Mouse (Mus musculus) left cerebral cortex, adult 2 months (tissue): ENCODE data around the gene Dhrs7c. TPM values are rescaled to one million over a fixed set of nuclear protein-coding genes. Genes with fewer than 3 reads are reported as not detected.

Experiments used
- DNase-seq, 2 experiments: peaks; one replicate each; pipeline ENCODE4 v3.0.0; 2021 to 2022; ENCODE audit warnings: low spot score in 2 of 2, mixed read lengths in 1 of 2; ENCODE audit errors: extremely low spot score in 1 of 2
- H3K27ac ChIP-seq: fragments of 200-600 bp; 2 replicates; pipeline ENCODE4 v1.8.1; 2022
- H3K4me3 ChIP-seq: fragments of 200-600 bp; 2 replicates; pipeline ENCODE4 v1.8.1; 2022
- CTCF ChIP-seq: fragments of 200-600 bp; IDR thresholded peaks from 2 replicates; pipeline ENCODE4 v1.8.1; 2022; ENCODE audit warnings: antibody characterized with exemption, mild to moderate bottlenecking, moderate library complexity
- intact Hi-C: fragments of 180-260 bp; cut with DNase I; formaldehyde crosslinking; loops from one replicate; pipeline ENCODE4 v1.15.1; 2025
- total RNA-seq, 2 experiments: library from RNA; stranded (reverse); gene quantifications; 2 replicates each; pipeline ENCODE4 v1.2.3; 2021

Gene Dhrs7c
- total RNA-seq, 2 experiments from 2014 or later: 0.32 TPM; not detected in 1

DNA sequence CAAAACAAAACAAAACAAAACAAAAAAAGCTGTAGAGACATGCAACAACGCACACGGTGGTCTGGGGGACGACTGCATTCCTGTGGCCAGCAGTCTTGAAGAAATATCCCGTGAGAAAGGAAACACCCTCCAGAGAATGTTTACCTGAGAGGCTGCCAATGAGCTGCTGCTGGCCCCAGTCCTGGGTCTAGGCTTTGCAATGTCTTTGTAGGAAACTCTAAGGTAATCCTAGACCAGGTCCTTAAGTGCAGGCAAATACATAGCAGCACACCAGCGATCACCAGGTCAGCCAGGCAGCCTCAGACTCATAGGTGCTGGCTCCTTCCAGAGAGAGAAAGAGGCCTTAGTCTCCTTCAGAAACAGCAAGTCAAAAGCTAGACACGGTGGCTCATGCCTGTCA is 56.0 kb downstream of the Dhrs7c start:
- no peak overlapping the region for H3K27ac ChIP-seq
- intact Hi-C loops: no loop called here
- DNase-seq: no peak
- H3K4me3 ChIP-seq: no peak overlapping the region
- TF ChIP-seq CTCF: no peak

GRCm38 (mm10) chr11:67855035-67855434 is 57.0 kb downstream of the Dhrs7c start:
- intact Hi-C loops: no loop called here

DNA sequence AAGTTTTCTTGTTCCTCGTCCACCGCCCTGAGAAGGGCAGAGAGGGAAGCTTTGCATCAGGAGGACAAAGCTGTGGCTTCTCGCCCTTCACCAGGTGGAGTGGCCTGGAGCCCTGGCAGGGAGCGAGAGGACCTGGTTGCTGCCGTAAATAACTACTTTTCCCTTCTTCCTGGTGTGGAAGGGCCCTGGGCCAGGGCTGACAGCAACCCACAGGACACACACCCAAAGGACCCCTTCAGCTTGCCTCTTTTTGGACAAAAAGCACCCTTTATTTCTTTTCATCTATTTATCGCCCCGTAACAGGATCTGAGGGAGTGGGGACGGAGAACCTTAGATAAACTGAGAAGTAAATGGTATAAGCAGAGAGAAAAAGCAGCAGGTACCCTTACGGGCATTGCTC is 60.5 kb downstream of the Dhrs7c start:
- intact Hi-C loops: no loop called here
- H3K4me3 ChIP-seq: no peak overlapping the region
- TF ChIP-seq CTCF: no peak
- H3K27ac ChIP-seq: no peak overlapping the region
- DNase-seq: no peak

More at GRCm38 (mm10) chr11:67855035-67855434, 57.0 kb downstream of the Dhrs7c start:
- no peak overlapping the region for H3K27ac ChIP-seq
- DNase-seq: peak in 1 of 2 experiments; percentile 23
- TF ChIP-seq CTCF: peak; percentile 66
- no peak overlapping the region for H3K4me3 ChIP-seq

DNA sequence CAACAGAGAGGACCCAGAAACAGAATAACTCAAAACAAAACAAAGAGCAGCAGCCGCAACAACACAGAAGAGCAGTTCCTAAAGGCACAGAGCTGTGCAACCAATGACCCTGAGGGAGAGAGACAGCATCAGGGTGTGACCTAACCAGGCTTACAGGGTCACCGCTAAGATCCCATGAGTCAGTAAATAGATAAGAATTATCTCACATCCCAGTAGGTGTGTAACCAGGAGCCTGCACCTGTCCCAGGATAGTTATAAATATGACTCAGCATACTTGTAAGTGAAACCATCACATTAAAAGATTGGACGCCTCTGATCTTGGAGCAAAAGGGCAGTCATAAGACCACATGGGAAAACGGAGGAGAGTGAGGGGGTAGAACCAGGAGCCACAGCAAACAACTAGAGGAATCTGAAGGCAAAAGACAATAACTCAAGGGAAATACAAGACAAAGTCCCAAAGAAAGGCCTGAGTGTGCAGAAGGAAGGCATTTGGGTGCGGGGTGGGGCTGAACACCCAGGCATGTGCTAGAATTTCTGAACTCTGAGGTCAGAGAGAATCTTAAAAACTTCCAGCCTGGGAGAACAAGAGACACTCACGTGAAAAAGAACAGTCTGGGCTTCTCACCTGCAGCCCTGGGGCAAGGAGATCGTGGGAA is 62.9 kb downstream of the Dhrs7c start:
- intact Hi-C loops: no loop called here
- TF ChIP-seq CTCF: no peak
- no peak overlapping the region for H3K27ac ChIP-seq
- no peak for DNase-seq
- no peak overlapping the region for H3K4me3 ChIP-seq

- intact Hi-C loops: no loop called here
- DNase-seq: no peak
- Histone ChIP-seq H3K27ac (no peak overlapping the region), H3K4me3 (no peak overlapping the region)
- TF ChIP-seq CTCF: no peak
These were observed 63.4 kb downstream of the Dhrs7c start for GRCm38 (mm10) chr11:67861399-67861838.

DNA sequence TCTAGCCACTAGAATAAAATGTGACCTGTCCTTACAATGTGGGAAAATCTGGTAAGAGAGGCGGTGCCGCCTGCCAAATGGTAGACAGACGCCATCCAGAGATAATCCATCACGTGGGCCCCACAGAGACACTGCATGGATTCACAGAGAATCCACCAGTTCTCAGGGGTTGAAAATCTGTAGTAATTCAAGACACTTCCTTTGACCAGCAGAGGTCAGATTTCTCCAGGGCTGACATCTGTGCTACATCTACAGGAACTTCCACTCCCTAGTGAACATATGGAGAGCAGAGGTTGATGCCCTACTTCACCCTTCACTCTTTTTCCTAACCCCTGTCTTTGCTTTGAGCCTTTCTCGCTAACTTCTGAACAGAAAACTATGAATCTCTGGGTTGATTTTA is 67.1 kb downstream of the Dhrs7c start:
- DNase-seq: no peak
- TF ChIP-seq CTCF: no peak; the same call in 1 of the 2 replicates
- intact Hi-C loops: no loop called here
- H3K4me3 ChIP-seq: no peak overlapping the region
- no peak overlapping the region for H3K27ac ChIP-seq

Other genes starting within 250 kb of the Dhrs7c start
- gene Rcvrn, start 102.9 kb upstream of the Dhrs7c start, total RNA-seq: 1 to 10 TPM in 1 of 2 experiments, under 1 TPM in 1; 0.91 to 3.2 TPM
- 1 to 10 TPM; 1.2 to 2.0 TPM for gene Glp2r, start 27.0 kb upstream of the Dhrs7c start, total RNA-seq
- gene Gsg1l2, start 23.6 kb upstream of the Dhrs7c start, total RNA-seq: not detected
- 1 to 10 TPM; 3.4 to 4.8 TPM for gene Usp43, start 124.0 kb downstream of the Dhrs7c start, total RNA-seq
- gene Cfap52, start 167.5 kb downstream of the Dhrs7c start, total RNA-seq: 1 to 10 TPM; 7.3 to 7.7 TPM
- 10 to 100 TPM; 36.4 to 42.7 TPM for gene Stx8, start 168.0 kb downstream of the Dhrs7c start, total RNA-seq